In the genomic region with DNA sequence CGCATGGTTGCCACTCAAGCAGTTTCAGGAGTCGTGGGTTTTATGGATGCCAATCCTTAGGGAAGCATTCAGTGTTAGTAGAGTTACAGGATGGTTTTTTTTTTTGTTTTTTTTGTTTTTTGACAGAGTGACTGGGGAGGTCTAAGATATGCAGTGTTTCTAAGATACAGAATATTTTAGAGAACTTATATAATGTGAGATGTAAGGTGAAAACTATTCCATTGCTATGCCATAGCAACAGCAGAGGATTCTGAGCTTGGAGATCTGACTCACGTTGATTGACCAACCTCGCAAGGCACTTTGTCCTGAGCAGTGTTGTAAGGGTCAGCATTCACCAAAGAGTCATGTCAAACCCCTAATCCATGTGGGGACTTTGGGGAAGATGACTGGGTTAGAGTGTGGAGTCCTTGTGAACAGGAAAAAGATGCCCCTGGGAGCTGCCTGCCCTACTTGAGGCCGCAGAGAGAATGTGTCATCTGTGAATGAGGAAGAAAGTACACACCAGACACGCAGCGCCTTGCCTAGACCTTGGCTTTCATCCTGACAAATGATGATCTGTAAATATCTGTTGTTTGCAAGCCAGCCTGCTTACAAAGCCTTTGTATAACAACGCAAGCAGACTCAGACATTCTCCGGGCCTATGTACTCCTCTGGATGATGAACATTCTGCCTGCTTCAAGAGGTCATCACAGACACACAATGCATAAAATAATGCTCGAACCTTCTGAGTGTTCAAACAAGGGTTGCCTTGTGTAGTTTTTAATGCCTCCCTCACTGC, we compare ENCODE assay signal across 28 mouse cellular contexts.
DNase-seq lines count a peak whose midpoint lies in the region; ATAC-seq and TF ChIP-seq lines count a peak whose summit lies in the region.
"Had no signal": no experiment of that assay in that cellular context is flagged by ENCODE, and none has a peak within 500 bp of the region (broad histone marks: within the 10 kb centered on the region; RNA-seq: fewer than 3 reads in every experiment).

No protein-coding gene starts in this region.

- no peak for TF ChIP-seq POLR2A in liver, adult 2 months (IDR thresholded peaks at IDR 0.05; ENCODE audit: extremely low read depth, insufficient read depth, low read length)
- TF ChIP-seq POLR2A in lung, adult 2 months (IDR thresholded peaks at IDR 0.05; ENCODE audit: borderline replicate concordance, extremely low read depth, low read depth, low read length) = no peak

- ATAC-seq in liver, embryonic 12.5 days = no peak
- ATAC-seq in megakaryocyte, adult 5-6 weeks (ENCODE audit: poor library complexity, severe bottlenecking) = no peak
- ATAC-seq: activated CD4-positive, CD25-positive, alpha-beta regulatory T cell, adult 4 months; forebrain, embryonic 16.5 days; intestine, embryonic 16.5 days had no signal

- H3K4me3 ChIP-seq in liver, adult 2 months (ENCODE audit: insufficient read depth, low read depth, low read length) = no peak overlapping the region
- H3K4me3 ChIP-seq in liver, embryonic 12.5 days = no peak overlapping the region
- no peak overlapping the region for H3K4me3 ChIP-seq in lung, adult 2 months (replicated peaks; ENCODE audit: extremely low read depth, low read depth, low read length)
- H3K4me3 ChIP-seq: embryonic facial prominence, embryonic 13.5 days; erythroblast, embryonic 14.5 days; hindbrain, embryonic 12.5 days; limb, embryonic 13.5 days; liver, embryonic 13.5 days had no signal

- no peak overlapping the region for H3K9ac ChIP-seq in liver, adult 2 months (ENCODE audit: low read depth, low read length)
- no peak overlapping the region for H3K9ac ChIP-seq in liver, embryonic 12.5 days
- H3K9ac ChIP-seq: embryonic facial prominence, embryonic 13.5 days; hindbrain, embryonic 12.5 days; limb, embryonic 13.5 days; liver, embryonic 13.5 days had no signal

- no peak overlapping the region for H3K27ac ChIP-seq in liver, adult 2 months (replicated peaks; ENCODE audit: insufficient read depth, low read depth, low read length)
- no peak overlapping the region for H3K27ac ChIP-seq in liver, embryonic 12.5 days
- H3K27ac ChIP-seq: embryonic facial prominence, embryonic 13.5 days; hindbrain, embryonic 12.5 days; limb, embryonic 13.5 days; liver, embryonic 13.5 days had no signal

- WGBS in liver, adult 2 months = 52% methylated on average over 10 of the region's 10 CpGs
- 64% methylated on average over 10 of the region's 10 CpGs for WGBS in liver, embryonic 12.5 days (ENCODE audit: insufficient replicate concordance)
- WGBS in lung, adult 2 months = 66% methylated on average over 10 of the region's 10 CpGs

- peak; percentile 32 to 81 for DNase-seq in adrenal gland, adult (ENCODE audit: inconsistent age in 2 of 2, low spot score in 1 of 2)
- DNase-seq in adrenal gland, postnatal 4 days (ENCODE audit: low spot score in 2 of 2) = no peak
- DNase-seq in liver, adult 2 months (ENCODE audit: extremely low read depth, low read depth, low spot score) = peak; percentile 19
- DNase-seq in lung, postnatal 36 days = peak; percentile 18
- DNase-seq in lung, adult 2 months = no peak
- peak; percentile 24 for DNase-seq in telencephalon, adult 2 months (ENCODE audit: low read depth, low spot score)
- DNase-seq: cerebellum, adult 18-20 months; heart, postnatal 36 days; kidney, adult 8-10 months; kidney, postnatal 10 days; layer of hippocampus, postnatal 36 days; liver, embryonic 13.5 days; midbrain, embryonic 14.5 days; right cerebral cortex, postnatal 25 days; spleen, adult 18-20 months; thymus, adult 18-20 months; thymus, postnatal 25 days had no signal

- H3K4me1 ChIP-seq in liver, adult 2 months (ENCODE audit: control insufficient read depth, insufficient read depth, low read length) = no peaks in the 10 kb centered on the region
- no peaks in the 10 kb centered on the region for H3K4me1 ChIP-seq in liver, embryonic 12.5 days
- no peaks in the 10 kb centered on the region; the same call in 1 of the 2 replicates for H3K4me1 ChIP-seq in lung, adult 2 months (ENCODE audit: control insufficient read depth, insufficient read depth, low read length)
- H3K4me1 ChIP-seq: hindbrain, embryonic 12.5 days; liver, embryonic 13.5 days had no signal

- no peaks in the 10 kb centered on the region for H3K79me2 ChIP-seq in liver, adult 2 months (ENCODE audit: control insufficient read depth, insufficient read depth, low read length)

- H3K36me3 ChIP-seq in liver, adult 2 months (ENCODE audit: control insufficient read depth, insufficient read depth, low read length) = no peaks in the 10 kb centered on the region
- no peaks in the 10 kb centered on the region for H3K36me3 ChIP-seq in liver, embryonic 12.5 days
- H3K36me3 ChIP-seq: embryonic facial prominence, embryonic 13.5 days; hindbrain, embryonic 12.5 days; limb, embryonic 13.5 days; liver, embryonic 13.5 days had no signal

- H3K9me3 ChIP-seq in liver, embryonic 12.5 days (replicated peaks) = no peaks in the 10 kb centered on the region
- H3K9me3 ChIP-seq: embryonic facial prominence, embryonic 13.5 days; hindbrain, embryonic 12.5 days; limb, embryonic 13.5 days; liver, embryonic 13.5 days had no signal

- no peak for TF ChIP-seq CTCF in liver, adult 2 months (IDR thresholded peaks at IDR 0.05; ENCODE audit: low read depth, low read length)
- no peak for TF ChIP-seq CTCF in lung, adult 2 months (IDR thresholded peaks at IDR 0.05; ENCODE audit: insufficient read depth, low read length)

- no peak overlapping the region for H3K4me2 ChIP-seq in liver, embryonic 12.5 days
- H3K4me2 ChIP-seq: embryonic facial prominence, embryonic 13.5 days; heart, embryonic 11.5 days; hindbrain, embryonic 12.5 days; limb, embryonic 13.5 days; liver, embryonic 13.5 days had no signal

- H3K27me3 ChIP-seq in liver, adult 2 months (ENCODE audit: control insufficient read depth, insufficient read depth, low read length) = no peaks in the 10 kb centered on the region
- no peaks in the 10 kb centered on the region for H3K27me3 ChIP-seq in liver, embryonic 12.5 days (replicated peaks)
- H3K27me3 ChIP-seq: CH12.LX; embryonic facial prominence, embryonic 13.5 days; hindbrain, embryonic 12.5 days; limb, embryonic 13.5 days; liver, embryonic 13.5 days had no signal

Comparison
In these comparisons a context has a peak if more than half of its experiments do, and no peak if none do; other contexts are left out.
1. DNase-seq: peak in adrenal gland, adult (2 of 2), liver, adult 2 months (single experiment), lung, postnatal 36 days (single experiment) and telencephalon, adult 2 months (single experiment); none in adrenal gland, postnatal 4 days (0 of 2) and lung, adult 2 months (single experiment).